Mouse (Mus musculus): ENCODE results near the gene Slco2a1.

Slco2a1 gene

DNA sequence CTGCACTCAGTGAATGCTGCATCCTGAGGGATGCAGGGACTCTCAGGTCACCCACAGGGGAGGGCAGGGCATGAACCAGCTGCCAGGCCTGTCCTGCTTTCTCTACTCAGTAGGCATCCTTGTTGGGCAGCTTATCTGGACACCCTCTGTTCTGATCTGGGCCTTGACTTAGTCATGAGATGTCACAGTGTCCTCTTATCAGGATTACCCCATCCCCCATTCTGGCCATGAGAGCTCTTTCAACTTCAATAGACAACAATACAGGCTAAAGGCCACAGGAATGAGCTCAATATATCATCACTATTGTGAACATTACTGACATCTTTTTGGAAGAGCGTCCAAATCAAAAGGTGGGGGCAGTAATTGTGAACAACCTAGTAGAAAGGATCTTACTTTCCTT is 3.4 kb upstream of the Slco2a1 start:
- no peak for DNase-seq (ENCODE audit: low spot score)

GRCm38 (mm10) chr9:102985939-102986338 is 2.6 kb upstream of the Slco2a1 start:
- no peak for DNase-seq (ENCODE audit: low spot score)

- DNase-seq (ENCODE audit: low spot score) = no peak
Observed at GRCm38 (mm10) chr9:102990306-102991133, 2.0 kb downstream of the Slco2a1 start.

DNA sequence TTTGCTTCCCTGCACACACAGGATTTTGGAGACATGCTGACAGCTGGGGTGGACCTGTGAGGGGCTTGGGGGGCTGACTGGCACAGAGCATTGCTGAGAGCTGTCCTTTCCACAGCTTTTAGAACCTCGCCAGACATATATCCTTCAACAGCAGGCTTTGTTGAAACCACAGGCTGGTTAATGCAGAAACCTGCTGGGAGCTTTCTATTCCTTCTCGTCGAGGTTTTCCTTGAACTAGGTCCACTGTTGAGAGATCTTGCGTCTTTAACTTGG is 2.6 kb downstream of the Slco2a1 start:
- no peak for DNase-seq (ENCODE audit: low spot score)

DNA sequence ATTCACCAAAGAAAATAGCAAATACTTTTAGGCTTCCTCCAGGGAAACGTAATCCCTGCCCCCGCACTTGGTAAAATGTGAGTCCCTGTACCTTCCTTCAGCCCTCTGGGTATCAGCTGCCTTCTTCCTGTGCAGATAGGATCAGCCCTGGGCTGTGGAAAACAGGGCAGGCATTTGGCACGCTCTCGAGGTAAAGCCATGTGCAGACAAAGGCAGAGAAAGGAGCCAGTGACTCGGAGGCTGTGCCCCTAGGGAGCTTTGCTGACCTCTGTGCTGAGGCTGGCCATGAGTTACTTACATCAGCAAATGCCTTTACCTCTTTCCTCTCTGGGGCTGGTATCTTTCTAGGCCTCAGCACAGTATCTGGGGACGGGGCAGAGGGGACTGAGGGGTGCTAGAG is 4.4 kb downstream of the Slco2a1 start:
- no peak for DNase-seq (ENCODE audit: low spot score)

GRCm38 (mm10) chr9:102993764-102994163 is 5.3 kb downstream of the Slco2a1 start:
- no peak for DNase-seq (ENCODE audit: low spot score)

DNA sequence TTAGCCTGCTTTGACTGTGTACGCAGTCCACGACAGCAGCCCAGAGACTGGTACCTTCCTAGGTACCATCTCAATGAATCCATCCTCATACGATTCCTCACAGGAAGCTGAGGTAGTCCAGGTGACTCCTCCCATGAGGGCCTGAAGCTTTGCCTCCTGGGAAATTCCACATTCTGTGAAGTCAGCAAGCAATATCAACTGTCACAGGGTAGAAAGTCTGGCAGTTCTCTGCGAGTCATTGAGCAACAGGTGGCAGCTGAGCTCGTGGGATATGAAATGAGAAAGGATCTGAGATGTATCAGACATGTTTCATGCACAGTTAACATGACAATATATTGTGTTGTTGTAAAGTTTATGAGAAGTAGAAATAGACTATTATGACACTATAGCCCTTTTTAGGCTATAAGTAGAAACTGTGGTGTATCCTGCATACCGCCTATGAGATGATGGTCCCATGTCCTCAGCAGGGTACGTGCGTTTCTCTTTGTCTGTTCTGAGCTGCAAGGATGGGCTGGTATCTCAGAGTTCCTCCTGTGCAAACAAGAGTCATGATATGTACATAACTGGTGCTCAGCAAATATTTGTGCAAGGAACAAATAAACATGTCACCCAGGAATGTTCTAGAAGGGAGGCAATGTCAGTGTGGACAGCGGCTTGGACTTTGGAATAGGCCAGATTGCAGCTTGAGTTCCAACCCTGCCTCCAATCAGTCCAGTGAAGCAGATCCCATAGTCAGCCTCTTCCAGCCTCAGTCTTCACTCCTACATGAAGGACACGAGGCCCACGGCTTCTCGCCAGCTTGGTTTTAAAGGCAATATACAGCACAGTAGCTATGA is 7.5 kb downstream of the Slco2a1 start:
- no peak for DNase-seq (ENCODE audit: low spot score)

- no peak for DNase-seq (ENCODE audit: low spot score)
Observed at GRCm38 (mm10) chr9:103000384-103000783, 11.9 kb downstream of the Slco2a1 start.

GRCm38 (mm10) chr9:103004343-103004742 is 15.8 kb downstream of the Slco2a1 start:
- no peak for DNase-seq (ENCODE audit: low spot score)

- DNase-seq (ENCODE audit: low spot score) = no peak
Observed at GRCm38 (mm10) chr9:103007699-103008078, 19.2 kb downstream of the Slco2a1 start.

- no peak for DNase-seq (ENCODE audit: low spot score)
Observed at GRCm38 (mm10) chr9:103008079-103008855, 19.8 kb downstream of the Slco2a1 start.

GRCm38 (mm10) chr9:103010161-103010560 is 21.6 kb downstream of the Slco2a1 start:
- DNase-seq (ENCODE audit: low spot score) = no peak

GRCm38 (mm10) chr9:103013366-103013765 is 24.9 kb downstream of the Slco2a1 start:
- DNase-seq (ENCODE audit: low spot score) = no peak

GRCm38 (mm10) chr9:103014686-103015085 is 26.2 kb downstream of the Slco2a1 start:
- no peak for DNase-seq (ENCODE audit: low spot score)

DNA sequence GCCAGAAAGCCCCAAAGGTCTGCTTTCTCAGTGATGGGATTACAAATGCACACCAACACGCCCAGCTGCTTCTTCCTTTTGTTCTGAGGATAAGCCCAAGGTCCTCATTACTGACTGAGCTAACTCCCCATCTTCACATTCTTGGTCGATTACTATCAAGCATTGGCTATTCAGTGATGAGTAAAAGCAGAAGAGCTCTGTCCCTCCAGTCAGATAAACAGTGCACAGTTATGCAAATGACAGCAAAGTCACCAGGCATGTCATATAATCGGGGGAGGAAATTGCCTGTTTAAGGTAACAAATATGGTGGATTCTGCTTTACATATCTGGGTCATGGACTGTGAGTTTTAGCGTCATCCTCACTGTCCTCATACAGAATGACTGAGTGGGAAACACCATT is 35.6 kb downstream of the Slco2a1 start:
- DNase-seq (ENCODE audit: low spot score) = no peak

- DNase-seq (ENCODE audit: low spot score) = no peak
Observed at GRCm38 (mm10) chr9:103027150-103027889, 38.8 kb downstream of the Slco2a1 start.

DNA sequence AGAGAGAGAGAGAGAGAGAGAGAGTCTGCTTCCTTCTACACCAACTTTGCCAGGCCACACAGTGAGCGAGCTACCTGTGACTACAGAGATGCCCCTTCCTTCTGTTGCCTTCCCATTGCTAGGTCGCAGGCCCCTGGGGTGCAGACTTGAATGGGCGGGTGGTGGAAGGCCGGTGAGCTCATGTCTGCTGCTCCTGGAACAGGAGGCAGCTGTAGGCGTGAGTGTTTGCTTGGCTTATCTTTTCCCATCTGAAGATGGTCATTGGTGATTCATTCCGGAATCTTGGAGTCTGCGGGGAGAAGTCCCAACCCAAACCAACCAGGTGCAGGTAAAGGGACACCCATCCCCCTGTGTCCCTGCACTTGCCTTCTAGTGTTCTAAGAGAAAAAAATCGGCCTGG is 40.5 kb downstream of the Slco2a1 start:
- DNase-seq (ENCODE audit: low spot score) = no peak

DNA sequence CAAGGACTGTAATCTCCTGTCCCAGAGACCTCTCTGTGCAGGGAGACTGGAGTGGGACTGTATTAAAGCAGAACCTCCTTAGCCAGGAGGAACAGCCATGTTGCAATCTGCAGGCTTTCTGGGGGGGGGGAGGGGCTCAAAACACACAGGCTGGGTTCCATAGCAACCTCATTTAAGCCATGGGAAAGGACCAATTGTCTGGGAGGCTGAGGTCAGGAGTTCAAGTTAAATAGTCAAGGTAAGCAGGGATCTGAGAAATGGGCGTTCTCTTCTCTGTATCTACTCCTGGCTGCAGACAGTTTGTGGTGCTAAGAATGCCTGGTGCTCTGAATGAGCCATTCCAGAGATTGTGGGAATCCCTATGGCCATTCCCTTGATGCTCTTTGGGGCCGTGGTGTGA is 41.5 kb downstream of the Slco2a1 start:
- DNase-seq (ENCODE audit: low spot score) = no peak

GRCm38 (mm10) chr9:103031211-103031610 is 42.7 kb downstream of the Slco2a1 start:
- DNase-seq (ENCODE audit: low spot score) = no peak

GRCm38 (mm10) chr9:103032193-103032592 is 43.7 kb downstream of the Slco2a1 start:
- no peak for DNase-seq (ENCODE audit: low spot score)

DNA sequence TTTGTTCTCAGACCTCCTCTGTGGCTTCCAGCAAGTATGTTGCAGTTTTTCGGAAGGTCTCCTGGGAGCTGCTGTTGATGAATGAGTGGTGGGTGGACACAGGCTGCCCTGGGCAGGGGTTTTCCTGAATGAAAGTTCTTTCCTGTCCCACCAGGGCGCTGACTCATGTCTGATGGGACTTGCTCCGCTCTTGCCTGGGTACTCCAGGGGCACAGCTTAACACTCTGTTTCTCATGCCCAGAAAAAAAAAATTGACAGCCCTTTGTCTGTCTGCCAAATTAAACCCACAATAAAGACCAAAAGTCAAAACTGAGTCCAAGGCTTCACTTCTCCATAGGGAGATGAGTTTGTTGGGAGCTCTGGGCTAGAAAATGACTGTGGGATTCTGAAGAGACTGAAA is 44.9 kb downstream of the Slco2a1 start:
- no peak for DNase-seq (ENCODE audit: low spot score)

- no peak for DNase-seq (ENCODE audit: low spot score)
Observed at GRCm38 (mm10) chr9:103036971-103037391, 48.5 kb downstream of the Slco2a1 start.

Measured in T-cell, adult 2 months (primary cell).